Mouse (Mus musculus) T-cell, adult 2 months (primary cell): ENCODE results near the gene Atic.

Experiments used
- DNase-seq: peaks from one replicate; pipeline ENCODE4 v3.0.0; 2022; ENCODE audit warnings: low spot score

The Atic gene

DNA sequence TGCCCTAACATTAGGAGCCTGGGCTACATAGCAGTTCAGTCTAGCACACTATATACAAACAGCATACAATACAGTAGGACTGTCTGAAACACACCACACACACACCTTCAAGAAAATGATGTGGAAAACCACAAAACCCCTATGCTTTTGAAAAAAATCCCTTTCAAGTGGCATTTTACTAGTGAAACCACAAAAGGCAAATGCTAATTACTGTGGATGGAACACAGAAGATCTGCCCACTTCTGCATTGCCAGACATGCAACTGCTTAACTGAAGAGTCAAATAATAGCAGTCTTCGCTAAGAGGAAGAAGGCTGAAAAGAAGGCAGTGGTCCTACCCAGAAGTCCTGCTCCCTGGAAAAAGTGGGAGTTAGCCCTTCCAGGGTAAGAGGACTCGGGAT is 37.3 kb downstream of the Atic start:
- DNase-seq, result no peak

DNA sequence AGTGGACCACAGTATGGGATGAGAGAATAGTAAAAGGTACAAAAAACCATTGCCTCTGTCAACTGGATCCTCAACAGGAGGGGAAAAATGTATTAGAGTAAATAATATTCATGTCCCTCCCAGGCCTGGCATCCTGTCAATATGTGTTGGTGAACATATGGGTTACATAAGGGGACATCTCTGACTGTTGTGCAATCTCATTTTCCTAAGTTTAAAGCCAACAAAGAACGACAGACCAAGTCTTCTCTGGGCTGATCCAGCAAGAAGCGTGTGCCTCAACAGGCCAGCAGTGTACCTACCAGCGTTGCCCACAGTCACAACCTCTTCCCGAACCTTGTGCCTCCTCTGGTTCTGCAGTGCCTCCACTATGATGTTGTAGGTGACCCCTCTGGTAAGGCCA is 38.4 kb downstream of the Atic start:
- DNase-seq, result no peak

DNA sequence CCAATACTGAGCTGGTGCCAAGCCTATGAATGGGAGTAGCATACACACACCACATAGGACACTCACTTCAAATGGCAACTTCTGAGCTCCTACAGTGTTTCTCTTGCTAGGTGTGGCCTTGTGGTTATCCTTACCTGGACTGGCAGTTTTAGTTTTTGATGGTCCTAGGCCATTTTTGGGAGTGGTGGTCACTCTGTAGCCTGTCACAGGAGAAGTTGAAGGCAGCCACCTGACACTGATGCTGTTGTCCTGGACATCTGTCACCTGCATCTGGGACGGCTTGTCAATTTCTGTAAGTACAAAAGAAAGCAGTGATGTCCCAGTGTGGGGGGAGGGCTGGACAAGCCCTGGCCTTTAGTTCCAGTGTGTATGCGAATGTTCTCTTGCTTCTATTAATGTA is 48.8 kb downstream of the Atic start:
- no peak for DNase-seq

DNA sequence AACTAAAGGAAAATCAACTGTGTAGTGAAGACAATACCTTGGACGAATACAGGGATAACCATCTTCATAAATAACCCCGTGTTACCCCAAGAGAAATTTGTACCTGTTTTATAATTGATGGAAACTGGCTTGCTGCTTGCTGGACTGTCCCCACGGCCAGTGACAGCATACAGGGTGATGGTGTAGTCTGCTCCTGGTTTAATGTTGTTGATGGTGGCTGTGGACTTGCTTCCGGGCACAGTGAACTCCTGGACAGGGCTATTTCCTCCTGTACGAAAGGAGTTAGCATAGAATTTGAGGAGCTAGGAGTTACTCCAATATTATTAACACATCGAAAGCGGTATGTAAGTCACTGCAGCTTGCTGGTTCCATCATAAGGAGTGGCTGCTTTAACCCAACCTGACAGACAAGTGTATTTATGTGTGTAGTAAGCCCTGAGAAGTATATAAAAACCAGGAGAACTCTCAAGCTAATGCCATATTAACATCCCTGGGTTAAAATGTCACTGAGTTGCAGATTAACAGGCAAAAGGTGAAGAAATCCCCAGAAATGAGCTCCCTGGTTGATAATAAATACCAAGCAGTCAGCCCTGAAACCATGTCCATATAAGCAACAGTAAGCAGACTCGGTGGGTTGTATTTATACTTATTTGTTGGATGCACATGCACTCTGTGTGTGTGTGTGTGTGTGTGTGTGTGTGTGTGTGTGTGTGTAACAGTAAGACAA is 49.8 kb downstream of the Atic start:
- no peak for DNase-seq

DNA sequence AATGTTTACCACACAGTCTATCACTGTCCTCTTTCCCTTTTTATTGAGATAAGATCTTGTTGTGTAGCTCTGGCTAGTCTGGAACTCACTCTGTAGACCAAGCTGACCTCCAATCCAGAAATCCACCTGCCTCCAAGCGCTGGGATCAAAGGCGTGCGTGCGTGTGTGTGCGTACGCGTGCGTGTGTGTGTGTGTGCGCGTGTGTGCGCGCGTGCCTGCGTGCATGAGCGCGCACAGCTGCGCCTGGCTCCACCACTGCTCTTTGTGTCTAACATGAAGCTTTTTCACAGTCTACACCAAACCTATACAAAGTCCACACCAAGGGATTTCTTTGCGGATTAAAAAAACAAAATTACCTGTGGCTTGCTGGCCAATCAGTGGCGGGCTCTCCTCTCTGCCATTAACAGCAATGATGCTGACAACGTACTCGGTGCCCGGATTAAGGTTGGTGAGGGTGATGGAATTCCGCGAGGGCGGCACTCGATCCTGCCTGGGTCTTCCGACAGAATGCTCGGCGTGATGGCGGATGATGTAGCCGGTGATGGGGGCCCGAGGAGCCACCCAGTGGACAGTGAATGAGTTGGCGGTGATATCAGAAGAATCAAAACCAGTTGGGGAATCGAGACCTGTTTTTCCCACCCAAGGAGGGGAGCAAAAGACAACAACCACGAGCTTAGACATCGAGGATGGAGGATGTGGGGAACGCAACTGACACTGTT is 52.3 kb downstream of the Atic start:
- DNase-seq, result no peak

DNA sequence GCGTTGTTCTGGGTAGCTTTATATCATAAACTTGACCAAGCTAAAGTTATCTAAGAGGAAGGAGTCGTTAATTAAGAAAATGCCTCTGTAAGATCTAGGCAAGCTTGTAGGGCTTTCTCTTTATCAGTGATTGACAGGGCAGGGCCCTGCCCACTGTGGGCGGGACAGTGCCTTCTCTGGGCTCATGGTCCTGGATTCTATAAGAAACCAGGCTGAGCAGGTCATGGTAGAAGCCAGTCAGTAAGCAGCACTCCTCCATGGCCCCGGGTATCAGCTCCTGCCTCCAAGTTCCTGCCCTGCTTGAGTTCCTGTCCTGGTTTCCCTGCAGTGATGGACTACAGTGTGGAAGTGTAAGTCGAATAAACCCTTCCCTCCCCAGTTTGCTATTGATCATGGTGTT is 53.0 kb downstream of the Atic start:
- DNase-seq, result no peak

DNA sequence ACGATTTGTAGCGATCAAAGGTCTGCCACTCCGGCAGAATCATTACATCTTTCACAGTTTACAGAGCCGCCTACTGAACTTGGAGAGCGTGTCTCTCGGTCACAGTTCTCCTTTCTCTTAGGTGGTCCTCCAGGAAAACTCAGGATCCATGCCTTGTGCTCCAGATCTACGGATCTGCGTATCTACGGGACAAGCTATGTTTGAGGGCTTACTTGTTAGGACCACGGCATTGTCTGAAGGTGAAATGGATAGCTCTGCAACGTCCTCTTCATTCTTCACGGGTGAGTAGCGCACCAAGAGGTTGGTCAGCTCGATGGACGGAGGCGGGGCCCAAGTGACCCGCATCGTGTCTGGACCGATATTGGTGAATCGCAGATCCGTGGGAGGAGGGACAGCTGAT is 55.3 kb downstream of the Atic start:
- no peak for DNase-seq

DNA sequence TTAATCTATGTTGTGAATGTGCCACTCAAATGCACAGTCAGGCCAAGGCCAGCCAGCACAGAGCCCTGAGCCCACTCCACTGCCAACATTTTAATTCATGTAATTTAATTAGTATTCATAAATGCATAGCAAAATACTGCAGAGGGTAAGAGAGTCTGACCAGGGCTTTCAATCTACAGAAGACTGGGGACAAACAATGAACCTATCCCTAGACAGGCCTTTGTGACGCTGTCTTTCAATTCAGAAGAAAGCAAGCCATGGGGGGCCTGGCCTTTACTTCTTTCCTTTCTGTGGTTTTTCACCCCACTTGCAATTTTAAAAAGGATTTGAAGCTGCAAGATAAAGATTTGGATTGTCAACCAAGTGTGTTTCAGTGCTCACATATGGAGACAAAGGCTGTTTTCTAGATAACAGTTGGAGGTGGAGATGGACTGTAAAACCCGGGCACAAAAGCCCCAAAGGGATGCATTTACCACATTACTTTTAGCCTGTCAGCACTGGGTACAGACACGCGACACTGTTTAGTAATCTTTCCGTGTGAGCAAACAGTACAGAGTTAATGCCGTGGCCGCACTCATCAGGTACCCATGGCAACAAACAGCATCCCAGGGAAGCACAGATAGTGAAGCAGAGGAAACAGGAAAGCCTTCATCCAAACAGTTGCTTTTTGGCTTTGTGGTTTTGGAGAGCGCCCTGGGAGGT is 57.7 kb downstream of the Atic start:
- DNase-seq, result no peak

DNA sequence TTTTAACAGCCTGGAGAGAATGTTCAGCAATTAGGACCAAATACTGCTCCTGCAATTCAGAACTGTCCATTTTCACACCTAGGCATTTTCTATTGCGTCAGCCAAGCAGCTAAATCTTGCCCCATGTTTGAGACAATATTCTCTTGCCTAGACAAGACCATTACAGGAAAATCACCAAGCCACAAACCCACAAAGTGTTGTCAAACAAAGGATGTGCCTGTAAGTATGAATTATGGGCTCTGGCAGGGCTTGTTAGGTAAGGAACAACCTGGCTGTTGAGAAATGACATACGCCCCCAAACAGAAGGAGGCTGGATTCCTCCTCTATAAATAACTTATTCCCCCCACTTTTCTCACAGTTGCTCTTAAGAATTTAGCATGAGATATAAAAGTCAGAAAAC is 64.6 kb downstream of the Atic start:
- no peak for DNase-seq

DNA sequence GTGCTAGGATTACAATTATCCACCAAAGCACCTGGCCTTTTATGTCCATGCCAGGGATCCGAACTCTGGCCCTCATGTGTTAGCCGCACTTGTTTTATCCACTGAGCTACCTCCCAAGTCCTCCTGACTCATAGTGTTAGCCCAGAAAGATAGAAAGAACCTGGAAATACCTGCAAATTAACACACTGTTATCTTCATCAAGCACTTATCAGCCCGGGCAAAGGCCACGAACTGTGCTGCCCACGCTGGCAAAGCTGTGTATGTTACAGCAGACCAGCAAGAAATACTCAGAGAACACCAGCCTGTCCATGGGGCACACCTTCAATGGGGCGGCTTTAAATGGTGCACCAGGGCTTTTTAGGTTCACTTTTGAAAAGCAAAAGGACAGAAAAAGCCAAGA is 66.7 kb downstream of the Atic start:
- DNase-seq, result no peak
